Mouse (Mus musculus): Measurements from ENCODE around the gene Astn2.
A peak's percentile ranks its signal among the peaks of the same experiment; 100 is the strongest.

The Astn2 gene

DNA sequence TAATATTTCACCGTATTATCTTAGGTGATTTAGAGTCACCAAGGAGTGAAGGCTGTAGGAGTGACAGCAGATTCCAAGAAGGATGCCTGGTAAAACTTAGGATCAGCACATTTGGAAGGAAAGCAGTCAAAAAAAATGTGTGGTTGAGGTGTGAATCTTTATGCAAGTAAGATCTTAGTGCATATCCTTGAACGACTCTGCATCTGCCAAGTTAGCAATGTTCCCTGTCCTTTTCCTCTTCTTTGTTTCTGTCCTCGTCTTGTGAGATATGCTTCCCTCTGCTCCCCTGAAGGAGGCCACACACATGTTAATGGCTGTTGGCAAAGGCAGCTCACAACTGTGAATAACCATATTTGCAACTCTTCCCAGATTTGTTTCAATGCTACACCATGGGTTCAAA lies 439.8 kb downstream of the Astn2 start:
- no peak for DNase-seq

- DNase-seq: no peak
These were observed 445.1 kb downstream of the Astn2 start for GRCm38 (mm10) chr4:65959188-65959759.

DNA sequence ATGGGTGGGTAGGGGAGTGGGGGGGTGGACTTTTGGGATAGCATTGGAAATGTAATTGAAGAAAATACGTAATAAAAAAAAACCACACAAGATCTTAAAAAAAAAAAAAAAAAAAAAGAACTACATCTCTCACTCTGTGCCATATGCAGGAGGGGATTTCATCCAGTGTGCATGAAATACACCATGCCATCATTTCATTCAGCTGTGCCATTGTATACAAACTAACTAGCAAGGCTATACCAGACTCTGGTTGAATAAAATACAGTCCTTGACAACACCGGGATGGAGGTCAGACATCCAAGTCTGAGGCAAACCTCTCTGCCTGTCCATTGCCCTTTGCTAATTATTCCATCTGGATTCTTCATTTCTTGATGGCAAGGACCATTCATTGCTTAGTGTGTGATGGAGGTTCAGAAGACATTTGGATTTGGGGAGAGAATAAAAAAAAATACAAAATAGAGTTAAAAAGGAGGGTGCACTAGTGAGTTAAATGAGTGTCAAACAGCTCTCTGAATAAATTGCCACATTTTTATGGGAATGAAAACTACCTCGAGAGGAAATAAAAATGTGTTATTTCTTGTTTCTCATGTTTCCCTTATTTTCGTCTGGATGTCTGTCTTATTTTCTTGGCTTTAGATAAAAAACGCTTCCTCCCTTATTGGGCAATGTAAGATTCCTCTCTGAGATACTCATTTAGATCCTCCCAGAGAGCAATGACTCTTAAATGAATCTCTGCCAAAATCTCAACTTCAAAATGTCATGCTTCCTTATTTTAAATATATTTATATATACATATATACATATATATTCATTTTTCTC lies 445.8 kb downstream of the Astn2 start:
- DNase-seq: no peak

- DNase-seq: no peak
These were observed 452.5 kb downstream of the Astn2 start for GRCm38 (mm10) chr4:65951918-65952317.

DNA sequence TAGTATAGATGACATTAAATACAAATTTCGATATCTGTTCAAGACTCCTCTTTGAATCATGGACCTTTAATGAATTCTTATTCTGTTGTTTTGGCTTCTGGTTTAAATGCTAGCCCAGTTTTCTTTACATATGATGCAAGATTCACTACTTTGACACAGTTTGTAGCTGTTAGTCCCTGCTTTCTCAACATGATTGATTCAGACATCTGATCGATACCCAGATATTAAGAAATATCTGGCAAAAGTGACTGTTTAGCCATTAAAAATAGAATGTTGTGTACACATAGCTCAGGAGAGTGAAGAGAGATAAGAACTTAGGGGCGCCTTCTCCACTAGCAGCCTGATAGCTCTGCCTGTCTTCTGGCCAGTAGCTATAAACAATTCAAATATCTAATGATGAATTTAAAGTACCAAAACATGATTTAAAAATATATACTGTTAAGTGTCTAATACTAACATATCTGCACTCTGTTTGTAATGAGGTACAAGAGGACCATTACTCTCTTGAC lies 457.2 kb downstream of the Astn2 start:
- no peak for DNase-seq

GRCm38 (mm10) chr4:65946021-65946420 lies 458.4 kb downstream of the Astn2 start:
- no peak for DNase-seq

DNA sequence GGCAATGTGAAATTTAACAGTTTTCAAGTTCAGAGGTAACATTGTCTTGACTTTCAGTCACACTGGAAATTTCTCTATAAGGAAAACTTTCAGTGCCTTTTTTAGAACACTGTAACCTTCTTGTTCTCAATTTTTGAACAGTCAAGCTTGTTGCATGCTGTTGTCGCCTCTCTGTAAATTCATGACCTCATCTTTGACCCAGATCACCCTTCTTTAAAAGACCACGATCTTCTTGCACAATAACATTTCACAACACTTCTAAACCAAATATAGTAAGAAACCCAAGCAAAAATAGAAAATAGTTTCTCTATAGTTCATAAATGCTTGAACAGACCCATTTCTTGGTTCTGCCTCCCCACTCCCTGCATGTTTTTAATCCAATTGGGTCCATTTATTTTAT lies 473.5 kb downstream of the Astn2 start:
- DNase-seq: no peak

DNA sequence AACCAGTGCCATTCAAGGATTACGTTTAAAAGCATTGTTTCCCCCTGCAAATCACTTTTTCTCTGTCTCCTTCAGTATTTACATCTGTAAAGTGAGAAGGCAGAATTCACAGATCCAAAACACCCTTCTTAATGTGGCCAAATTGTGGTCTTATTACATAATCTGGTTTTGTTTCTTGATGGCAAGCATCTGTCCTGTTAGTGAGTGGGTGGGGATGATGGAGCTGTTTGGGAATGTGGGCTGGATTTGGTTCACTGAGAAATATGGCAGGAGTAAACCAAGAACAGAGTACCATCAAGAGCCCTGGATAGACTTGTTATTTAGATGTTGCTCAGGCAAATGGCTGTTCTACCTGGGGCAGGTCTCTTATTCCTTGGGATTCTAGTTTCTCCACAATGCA lies 484.1 kb downstream of the Astn2 start:
- DNase-seq: no peak

DNA sequence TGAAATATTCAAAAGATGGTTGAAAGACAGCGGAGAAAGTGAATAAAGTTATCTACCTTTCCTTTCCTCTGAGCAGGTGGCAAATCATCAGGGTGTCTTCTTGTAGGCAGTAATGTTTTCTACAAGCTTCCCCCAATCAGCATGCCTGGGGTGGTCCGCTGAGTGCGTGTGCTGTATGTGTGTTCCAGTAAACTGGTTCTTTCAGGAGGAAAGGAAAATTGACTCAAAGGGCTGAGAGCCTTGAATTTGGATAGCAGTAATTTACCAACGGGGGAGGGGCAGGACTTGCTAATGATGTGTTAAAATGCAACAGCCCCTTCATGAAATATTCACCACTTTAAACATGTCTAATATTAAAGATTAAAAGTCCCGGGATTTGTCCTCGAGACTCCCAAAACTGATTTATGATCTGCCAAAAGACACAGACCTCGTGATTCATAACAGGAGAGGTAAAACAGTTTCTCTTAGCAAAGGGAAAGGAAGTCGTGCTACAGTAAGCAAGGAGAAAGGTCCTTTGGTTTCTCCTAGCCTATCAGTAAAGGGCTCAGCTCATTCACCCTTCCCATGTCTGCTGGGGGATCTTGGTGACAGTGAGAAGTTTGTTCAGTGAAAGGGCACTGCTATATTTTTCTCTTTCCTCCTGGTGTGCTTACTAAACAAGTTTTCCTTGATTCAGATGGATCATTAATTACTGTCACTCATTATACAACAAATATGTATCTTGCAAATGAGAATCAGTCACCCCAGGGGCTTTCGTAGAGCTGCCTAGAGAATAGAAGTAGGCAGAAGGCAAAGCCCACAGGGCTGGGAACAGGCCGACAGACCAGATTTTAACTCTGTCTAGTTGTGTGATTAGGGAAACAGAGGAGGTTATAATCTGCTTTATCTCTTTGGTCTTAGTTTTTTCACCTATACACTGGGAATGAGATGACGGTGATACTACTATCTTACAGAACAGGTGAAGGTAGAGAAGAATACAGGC lies 488.1 kb downstream of the Astn2 start:
- DNase-seq: no peak

DNA sequence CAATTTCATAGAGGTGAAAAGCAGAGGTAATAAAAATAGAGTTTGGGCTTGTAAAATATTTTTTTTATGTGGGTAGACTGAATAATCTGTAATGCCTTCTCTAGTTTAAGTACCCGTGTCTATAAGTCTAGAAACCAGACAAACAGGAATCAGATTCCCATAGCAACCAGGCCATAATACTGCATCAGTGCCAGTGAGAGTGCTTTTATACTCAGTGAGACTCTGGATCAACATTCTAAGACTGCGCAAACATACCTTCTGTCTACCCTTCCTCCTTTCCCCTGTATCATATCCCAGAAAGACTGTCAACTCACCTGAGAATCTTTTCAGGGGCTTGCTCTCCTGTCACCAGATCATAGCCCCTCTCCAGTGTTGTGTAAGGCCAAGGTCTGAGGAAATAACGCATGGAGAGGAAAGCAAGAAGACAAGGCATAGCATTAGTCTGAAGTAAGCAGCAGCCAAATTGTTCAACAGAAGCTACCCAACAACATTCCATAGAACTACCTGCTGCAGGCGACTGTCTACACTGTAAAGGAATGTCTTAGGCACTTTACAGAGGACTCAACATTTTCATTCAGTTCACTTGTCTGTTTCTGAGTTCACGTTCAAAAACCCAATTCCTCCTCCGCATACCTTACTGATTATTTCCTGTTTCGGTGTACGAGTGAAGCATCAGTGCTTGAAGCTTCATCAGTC lies 492.0 kb downstream of the Astn2 start:
- no peak for DNase-seq

GRCm38 (mm10) chr4:65907660-65908059 lies 496.8 kb downstream of the Astn2 start:
- DNase-seq: peak; percentile 75

DNA sequence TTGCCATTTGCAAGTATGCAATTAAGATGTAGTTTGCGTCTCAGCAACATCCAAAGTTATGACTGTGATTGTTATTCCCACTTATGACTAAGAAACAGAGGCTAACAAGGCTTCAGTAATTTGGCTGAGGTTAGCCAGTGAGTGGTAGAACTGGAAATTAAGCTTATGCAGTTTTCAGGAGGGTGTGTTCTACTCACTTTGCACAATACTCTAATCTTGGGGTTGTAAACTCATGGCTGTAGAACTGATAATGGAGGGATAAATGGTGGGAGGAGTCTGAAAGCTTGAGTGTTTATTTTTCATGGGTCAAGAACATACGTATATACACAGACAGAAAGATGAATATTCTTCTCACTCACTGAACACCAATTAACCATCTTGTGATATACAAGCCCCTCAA lies 499.4 kb downstream of the Astn2 start:
- no peak for DNase-seq

DNA sequence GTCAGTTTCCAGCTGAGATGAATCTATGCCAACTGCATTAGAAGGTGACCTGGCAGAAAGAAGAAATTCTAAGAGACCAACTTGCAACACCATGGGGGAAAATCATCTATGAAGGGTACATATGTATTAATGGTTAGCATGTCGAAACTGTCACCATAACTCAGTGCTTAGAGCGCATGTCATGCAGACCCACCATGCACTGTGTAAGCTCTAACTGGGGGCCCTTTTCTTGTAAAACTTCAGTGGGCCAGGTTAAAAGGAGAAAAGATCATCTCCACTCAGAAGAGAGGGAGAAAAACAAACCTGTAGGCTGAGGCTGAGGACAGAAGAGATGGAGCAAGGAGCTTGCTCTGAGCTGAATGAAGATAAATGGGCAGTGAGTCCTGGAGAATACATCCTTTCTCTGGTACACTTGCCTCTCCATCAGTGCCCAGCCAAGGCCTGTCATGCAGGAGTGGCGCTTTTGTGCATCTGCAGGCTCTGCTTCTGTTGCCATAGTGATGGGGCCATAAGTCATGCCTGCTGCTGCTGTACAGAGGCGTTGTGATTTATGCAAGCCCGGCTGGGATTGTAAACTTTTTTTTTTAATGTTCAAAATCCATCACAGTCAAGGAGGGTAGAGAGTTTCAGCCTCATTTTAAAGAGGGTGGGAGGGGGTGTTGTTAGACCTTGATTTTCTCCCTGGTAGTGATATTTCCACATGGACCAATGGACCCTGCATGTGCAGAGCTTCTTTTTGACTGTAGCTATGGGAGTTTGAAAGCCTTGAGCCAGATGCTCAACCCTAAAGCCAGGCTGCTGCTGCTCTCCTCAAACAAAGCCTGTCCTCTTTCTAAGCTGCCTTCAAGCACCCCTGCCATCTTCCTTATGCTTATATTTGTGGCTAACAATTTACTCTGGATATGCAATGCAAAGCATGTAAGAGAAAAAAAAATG lies 508.1 kb downstream of the Astn2 start:
- no peak for DNase-seq

DNA sequence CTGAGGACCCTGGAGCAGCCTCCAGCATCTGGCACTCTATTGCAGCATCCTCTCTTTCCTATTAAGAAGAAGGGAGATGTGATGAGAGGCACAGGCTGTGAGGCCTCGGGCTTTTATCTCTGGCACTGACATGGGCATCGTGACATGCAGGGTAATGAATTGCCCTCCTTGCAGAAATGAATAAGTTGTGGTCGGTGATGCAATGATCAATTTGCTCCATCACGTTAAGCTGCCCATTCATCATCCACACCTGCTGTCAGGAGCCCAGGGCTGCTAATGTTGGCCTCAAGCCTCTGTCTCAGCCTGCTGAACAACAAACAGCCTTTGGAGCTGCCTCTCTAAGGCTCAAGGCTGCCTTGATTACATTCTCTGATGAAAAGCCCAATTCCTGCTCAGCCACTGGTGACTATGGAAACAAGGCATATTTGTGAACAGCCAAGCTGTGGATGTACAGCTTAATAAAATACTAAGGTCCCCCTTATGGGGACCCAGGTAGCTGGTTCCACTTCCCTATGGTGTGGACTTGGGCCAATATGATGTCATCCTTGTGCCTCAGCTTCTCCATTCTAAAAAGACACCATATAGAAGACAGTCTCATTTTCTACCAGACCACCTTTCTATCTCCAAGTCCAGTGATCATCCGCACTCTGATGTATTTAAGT lies 515.9 kb downstream of the Astn2 start:
- peak; percentile 9 to 16 for DNase-seq

GRCm38 (mm10) chr4:65886862-65887261 lies 517.5 kb downstream of the Astn2 start:
- DNase-seq: no peak

- DNase-seq: no peak
These were observed 518.5 kb downstream of the Astn2 start for GRCm38 (mm10) chr4:65885921-65886320.

DNA sequence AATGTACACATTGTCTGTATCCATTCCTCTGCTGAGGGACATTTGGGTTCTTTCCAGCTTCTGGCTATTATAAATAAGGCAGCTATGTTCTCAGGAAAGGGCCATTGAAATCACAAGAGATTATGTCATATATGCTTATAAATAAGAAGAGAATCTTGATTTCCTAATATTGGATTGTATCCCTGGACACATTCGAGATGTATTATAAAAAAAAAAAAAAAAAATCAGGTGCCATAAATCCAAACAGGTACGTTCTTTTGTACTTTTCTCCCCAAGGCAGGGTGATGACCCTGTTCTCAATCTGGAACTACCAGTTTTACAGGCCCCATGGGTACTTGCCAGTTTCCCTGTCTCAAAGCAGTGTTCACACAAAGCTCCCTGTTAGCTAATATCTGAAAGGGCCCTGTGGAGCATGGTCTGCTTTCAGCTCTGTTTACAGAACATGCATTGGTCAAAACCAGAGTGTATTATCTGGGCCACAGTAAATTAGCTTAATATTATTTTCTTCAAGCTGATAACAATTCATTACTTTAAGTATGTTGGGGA lies 530.1 kb downstream of the Astn2 start:
- DNase-seq: no peak

DNA sequence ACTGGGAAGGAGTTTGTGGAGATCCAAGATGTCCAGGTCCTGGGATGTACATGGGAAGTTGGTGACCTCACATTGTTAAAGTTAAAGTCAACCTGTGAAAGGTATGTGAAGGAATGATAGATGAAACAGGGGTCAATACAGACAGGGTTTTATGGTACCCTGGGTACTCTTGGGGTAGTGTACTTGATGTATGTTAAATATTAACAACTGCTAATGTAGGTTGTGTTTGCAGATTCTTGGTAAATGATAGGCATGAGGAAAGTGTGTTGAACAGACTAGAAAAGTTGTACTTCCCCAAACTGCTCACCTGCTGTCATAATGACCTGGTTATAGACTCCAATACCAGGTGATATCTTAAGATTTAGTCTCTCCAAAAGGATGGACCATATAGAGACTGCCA lies 539.9 kb downstream of the Astn2 start:
- DNase-seq: no peak

- DNase-seq: peak; percentile 15 to 32
These were observed 561.2 kb downstream of the Astn2 start for GRCm38 (mm10) chr4:65843191-65843590.

DNA sequence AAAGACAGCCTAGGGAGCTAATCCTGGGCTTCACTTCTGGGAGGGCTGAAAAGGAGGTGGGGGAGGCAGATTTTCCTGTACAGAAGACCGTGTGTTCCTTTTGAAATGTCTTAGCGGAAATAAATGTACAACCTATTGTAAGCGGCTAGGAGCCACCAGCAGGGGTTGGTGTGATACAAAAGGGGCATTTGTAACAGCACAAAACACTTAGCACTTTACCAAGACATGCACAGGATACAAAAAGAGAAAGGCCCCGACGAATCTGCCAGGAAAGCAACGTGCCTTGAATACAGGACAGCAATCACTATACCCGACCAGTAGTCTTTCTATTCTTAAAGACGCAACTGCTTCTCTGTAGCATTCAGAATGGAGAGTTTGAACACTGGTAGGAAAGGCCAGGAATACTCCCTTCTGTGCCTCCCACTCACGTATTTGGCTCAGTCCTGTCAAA lies 564.8 kb downstream of the Astn2 start:
- DNase-seq: no peak
